Mouse (Mus musculus): Measurements from ENCODE around the gene Sdsl.
"Not testable (repeated sequence)": the region's sequence is repeated elsewhere in the genome, so short reads cannot be mapped to it uniquely, and the experiment has no call there.

The Sdsl gene

DNA sequence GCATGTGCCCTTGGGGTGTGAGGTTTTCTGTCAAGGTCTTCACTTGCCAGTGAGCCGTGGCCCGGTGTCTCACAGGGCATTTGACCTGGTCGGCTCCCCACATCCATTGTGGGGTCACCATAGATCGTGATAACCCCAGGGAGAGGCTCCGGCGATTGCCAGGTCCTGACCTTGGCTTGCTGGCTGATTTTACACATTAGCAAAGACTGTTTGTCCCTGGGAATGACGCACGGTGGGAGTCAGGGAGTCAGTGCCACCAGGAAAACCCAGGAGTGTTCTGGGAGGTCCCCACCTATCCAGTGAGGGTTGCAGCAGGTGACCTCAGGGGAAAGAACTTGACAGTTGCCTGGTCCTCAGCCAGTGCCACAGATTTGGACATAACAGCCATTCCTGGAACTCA is at the start of gene Sdsl:
Gene Sdsl, minus strand, starts transcription at position 41 of the 400 bp plus-strand sequence.
- no peak for DNase-seq (ENCODE audit: low read depth, low spot score)

DNA sequence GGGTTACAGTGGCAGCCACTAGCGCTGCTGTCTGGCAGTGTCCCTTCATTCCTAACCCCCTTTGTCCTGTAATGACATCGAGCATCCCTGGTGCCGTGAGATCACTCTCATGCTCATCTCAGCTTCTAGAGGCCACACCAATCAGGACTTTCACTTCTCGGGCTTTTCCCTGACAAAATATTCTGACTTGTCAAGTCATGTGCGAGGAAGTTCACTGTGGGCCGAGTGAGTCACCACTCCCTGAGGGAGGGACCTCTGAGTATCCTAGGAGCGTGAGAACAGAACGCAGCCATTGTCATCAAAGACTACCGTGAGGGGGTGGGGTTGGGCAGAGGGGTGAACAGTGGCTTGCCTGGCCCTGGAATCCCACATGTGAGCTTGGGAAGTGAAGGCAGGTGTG is 44.9 kb upstream of the Sdsl start:
- DNase-seq (ENCODE audit: low read depth, low spot score) = no peak

DNA sequence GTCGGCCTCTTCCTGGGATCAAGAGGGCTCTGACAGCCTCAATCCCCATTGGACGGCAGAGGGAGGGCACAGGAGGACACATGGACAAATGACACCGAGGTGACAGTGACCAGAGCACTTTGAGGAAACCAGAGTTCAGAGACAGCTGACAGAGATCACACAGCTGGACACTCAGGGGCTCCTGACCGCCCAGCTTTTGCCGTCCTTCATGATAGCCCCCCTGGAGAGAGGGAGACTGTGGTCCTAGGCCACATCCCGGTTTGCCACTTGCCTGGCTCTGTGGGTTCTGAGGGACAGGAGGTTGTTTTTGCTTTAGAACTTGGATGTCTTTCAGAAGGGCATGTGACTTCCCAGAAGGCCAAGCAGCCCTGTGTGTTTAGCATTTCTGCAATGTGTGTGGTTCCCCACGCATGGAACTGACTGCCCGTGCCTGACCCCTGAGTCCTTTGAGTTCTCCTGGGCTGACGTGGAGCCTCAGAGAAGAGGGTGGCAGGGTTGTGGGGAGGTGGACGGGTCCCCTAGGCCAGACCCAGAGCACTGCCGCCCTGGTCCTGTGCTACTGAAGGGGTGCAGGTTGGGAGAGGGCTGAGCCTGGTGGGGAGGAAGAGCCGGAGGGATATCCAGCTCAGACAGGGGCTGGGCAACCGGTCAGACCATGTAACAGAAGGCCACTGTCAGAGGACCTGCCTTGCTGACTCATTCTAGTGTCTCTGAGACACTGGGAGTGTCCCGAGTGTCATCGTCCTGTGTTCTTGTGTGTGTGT is 43.8 kb upstream of the Sdsl start:
- DNase-seq (ENCODE audit: low read depth, low spot score) = no peak

DNA sequence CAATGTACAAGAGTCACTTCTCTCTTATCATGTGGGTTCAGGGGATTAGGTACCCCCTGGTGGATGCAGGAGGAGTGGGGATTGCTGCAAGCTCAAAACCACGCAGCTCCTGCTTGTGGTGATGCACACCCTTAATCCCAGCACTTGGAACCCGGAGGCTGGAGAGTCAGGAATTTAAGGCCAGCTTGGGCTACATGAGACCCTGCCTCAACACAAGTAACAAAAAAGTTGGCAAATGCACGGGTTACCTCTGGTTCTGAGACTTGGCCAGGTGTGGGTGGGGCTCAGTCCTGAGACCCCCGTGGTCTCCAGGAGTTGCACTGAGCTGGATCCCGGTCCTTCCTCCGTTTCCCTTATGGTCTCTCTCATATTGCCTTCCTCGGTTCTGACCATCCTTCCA is 42.8 kb upstream of the Sdsl start:
- DNase-seq (ENCODE audit: low read depth, low spot score) = no peak

DNA sequence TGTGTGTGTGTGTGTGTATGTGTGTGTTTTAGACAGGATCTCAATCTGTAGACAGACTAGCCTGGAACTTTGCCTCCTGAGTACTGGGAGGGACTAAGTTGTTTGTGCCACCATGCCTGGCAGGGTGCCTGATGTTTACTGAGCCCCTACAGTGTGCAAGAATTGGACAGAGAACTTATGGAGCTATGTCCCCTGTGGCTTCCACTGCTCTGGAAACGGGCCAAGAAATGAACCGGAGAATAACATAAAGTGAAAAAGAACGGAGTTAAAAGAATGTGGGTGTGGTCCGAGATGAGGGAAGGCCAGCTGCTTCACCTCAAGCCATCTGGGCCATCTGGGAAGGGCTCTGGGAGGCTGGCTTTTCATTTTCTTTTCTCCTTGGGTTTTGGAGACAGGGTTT is 42.1 kb upstream of the Sdsl start:
- no peak for DNase-seq (ENCODE audit: low read depth, low spot score)

DNA sequence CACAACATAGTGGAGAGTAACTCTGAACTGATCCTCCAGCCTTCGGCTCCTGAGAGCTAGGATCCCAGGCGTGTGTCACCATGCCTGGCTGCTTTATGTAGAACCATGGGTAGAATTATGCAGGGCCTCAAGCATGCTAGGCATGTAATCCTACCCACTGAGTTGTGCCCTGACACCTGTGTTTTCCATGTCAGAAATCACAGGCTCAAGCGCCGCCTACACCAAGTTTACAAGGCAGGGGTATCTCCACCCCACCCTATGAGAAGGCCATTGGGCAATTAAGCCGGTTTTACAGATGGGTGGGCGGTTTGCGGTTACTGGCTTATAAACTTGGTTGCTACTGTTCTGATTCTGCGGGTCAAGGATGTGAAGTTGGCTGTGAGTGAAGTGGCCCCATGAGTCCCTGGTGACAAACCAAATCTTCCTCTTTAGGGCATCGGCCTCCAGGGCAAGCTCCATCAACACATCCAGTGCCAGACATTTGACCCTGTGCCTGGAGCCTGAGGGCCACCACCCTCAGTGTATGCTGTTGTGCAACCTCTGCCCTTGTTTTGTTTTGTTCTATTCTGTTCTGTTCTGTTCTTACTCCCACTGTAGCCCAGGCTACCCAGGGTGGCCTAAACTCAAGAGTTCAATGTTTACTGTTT is 41.5 kb upstream of the Sdsl start:
- DNase-seq (ENCODE audit: low read depth, low spot score) = no peak

DNA sequence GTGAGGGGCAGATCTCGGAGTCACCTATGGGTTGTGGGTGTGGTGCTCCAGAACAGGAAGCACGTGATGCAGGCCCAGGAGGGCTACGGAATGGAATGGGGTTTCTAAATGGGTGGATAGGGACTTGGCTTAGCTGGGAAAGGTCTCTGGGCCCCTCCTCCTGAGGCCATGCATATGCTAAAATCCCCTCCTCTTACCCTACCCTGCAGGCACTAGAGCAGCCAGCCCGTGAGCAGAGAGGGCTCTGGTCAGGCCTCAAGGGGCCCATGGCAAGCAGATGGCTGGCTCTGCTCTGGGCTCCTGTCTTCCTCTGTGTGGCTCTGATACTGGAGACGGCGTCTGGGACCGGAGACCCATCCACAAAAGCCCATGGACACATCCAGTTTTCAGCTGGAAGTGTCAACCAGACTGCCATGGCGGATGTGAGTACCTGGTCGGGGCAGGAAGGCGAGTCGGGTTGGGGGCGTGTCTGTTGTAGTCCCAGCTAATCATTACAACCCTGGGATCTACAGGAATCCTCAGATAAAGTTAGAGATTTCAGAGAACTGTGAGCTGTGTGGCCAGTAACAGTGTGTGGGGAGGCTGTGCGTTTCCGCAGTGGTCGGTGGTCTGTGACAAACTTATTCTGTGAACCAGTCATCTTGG is 40.4 kb upstream of the Sdsl start:
- DNase-seq (ENCODE audit: low read depth, low spot score) = no peak

DNA sequence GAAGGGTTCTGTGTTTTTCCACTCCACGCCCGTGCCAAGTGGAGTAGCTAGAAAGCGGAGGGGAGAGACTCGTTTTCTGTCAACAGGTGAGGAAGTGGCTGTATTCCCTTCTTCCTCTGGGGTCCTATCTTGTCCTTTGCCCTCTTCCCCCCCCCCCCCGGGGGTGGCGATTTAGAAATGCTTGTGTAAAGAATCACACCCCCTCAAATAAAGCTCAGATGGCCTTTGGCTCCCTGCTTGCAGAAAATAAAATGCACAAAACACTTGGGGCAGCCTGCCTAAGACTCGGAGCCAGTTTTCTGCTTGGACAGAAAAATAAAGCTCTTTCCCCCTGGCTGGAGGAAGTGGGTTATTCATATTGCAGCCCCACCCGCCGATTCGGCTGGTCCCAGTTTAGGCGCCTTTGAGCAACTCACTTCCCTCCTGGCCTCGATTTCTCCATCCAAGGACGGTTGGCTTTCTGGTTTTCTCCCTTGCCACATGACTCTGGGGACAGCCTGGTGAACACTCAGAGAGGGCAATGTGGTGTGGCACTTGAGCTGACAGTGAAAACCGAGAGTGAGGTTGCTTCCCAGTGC is 39.1 kb upstream of the Sdsl start:
- DNase-seq (ENCODE audit: low read depth, low spot score) = no peak

DNA sequence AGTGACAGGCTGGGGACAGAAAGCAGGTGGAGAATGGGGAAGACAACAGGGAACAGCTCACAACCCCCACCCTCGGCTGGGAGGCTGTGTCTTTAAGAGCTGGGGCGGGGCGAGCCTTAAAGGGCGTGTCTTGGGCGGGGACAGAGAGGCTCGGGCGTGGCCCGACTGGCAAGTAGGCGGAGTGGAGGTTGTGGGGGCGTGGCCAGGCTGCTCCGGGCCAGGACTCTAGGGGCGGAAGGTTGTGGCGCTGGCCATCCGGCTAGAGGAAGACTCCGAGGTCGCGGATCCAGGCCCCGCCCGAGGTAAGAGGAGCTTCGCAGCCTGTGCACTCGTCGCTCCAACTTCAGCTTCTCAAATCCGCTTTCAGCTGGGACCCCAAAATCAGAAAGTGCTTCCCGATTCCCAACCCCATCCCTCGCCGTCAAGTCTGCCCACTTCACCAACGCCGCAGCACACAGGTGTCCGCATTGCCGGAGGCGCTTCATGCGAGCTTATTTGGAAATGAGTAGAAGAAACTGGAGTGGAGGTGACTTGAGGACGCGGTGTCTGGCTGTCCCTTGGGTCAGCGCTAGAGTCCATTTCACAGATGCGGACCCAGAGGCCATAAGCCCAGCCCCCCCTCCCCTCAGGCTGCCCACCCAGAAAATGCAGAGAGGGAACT is 38.5 kb upstream of the Sdsl start, which contains the start of gene Slc8b1:
Gene Slc8b1, plus strand, starts transcription at position 187 of the 661 bp plus-strand sequence.
- peak; percentile 88 for DNase-seq (ENCODE audit: low read depth, low spot score)

DNA sequence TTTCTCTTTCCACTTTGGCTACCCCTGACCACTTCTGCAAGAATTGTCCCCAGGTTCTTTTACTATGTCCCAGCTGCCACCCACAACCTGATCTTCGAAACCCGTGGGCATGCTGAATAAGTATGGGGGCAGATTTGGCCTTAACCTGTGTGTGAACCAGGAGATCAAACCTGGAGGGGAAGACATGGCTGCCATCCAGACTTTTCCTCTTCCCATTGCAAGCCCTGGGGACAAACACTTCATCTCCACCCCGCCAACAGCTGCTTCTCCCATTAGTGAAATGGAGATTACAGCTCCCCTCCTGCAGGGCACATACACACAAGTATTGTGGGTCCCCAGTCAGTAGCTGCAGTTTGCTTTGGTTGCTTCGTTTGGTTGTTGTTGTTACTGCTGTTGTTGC is 34.7 kb upstream of the Sdsl start:
- DNase-seq (ENCODE audit: low read depth, low spot score) = no peak

DNA sequence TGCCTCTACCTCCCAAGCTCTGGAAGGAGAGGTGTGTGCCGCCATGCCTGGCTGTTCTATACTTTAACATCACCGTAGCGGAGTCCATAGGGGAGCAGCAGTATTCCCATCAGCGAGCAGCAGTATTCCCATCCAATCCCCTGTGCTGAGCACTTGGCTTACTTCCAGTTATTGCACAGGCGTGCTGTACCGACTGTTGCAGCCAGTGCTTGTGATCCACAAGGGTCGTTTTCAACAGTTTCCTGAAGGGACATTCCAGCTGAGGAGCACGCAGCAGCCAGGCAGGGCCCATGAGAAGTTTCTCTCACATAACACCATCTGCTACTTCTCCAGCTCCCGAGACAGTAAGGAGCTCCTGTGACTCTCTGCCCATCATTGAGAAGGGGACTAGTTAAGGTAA is 33.9 kb upstream of the Sdsl start:
- DNase-seq (ENCODE audit: low read depth, low spot score) = no peak

DNA sequence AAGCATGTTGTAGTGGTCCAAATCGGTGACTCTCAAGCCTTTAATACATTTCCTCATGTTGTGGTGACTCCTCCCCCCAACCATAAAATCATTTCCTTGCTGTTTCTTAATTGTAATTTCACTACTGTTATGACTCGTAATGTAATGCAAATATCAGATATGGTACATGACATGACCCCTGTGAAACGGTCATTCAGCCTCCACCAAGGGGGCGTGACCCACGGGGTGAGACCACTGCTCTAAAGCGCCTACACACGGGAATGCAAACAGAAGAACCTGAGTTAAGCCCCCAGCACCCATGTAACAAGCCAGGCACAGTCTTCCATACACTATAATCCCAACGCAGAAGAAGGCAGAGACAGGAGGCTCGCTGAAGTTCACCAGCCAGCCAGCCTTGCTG is 33.2 kb upstream of the Sdsl start:
- DNase-seq (ENCODE audit: low read depth, low spot score) = no peak

DNA sequence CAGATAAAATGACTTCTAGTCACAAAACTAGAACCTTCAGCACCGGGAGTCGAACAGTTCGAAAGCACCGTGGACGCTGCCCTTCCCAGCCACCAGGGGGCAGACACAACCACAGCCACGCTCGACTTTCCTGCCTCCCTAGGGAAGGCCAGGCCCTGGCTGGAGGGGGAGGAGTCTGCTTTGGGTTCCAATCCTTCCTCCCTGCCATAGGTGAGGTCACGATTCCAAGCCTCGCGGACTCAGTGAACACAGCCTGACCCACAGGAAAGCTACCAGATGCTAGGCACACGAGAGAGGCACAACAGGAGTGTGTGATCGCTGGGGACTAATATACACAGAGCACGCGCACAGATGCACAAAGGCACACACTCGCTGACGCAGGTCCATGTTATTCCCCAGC is 32.8 kb upstream of the Sdsl start:
- DNase-seq (ENCODE audit: low read depth, low spot score) = peak; percentile 76

DNA sequence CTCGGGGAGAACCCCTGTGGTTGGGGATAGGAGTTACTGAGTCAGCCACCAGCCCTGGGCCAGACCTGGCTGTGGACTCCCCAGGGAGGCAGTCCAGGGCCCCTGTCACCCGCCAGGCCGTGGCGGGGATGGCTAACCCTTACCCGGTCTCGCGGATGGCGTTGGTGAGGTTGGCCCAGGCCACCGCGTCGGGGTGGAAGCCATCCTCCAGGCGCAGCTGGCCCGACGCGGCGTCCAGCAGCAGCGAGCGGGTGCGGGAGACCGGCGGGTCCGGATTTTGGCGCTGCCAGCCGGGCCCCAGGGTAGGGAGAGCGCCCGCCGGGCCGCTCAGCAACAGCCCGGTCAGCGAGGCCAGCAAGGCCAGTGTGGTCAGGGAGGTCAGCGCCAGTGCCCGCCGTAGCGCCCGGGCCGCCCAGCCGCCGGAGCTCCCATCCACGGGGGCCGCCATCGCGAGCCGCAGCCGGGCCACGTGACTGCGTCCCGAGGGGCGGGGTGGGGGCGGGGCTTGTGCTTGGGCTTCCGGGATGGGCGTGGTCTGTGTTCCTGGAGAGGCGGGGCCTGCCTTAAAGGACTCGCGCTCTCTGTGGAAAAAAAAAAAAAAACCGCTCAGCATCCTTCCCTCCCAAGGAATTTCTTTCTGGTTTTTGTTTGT is 30.7 kb upstream of the Sdsl start, which contains the start of gene Plbd2:
Gene Plbd2, minus strand, starts transcription at position 482 of the 652 bp plus-strand sequence.
- DNase-seq (ENCODE audit: low read depth, low spot score) = peak; percentile 83

DNA sequence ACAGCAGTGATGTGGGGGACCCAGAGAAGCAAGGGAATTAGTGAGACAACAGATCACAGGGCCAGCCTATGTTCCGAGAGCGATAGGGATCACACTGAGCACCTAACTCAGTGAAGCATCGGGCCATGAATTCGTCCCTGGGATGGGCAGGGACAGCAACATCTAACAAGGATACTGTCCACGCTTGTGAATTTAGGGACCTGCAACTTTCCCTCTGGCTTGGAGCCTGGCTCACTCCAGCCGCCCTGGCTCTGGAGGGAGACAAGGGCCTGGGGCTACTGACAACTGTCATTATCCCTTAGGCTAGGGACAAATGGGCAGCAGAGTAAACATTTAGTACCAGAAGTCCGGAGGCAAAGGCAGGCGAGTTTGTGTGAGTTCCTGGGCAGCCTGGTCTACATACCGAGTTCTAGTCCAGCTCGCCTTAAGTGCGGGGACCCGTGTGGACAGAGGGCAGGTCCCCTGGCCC is 30.1 kb upstream of the Sdsl start:
- DNase-seq (ENCODE audit: low read depth, low spot score) = no peak

DNA sequence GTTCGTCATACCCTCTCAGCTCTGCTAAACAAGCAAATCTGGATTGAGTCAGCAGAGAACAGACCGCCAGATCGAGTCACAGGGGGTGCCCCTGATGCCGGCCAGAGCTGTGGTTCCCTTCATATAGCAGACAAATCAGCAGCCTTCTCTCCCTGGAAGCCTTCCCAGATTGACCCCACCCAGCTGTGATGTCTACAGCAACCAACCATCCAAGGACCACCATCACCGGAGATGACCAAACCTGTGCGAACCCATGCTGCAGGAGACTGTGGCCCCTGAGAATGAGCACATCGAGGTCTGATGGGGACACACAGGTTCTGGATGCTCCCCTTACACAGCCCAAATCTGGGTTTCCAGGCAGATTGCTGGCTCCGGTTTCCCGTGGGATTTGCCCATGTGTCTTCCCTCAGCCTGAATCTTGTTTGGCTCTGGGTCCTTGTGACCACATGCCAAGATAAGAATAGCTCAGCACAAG is 29.6 kb upstream of the Sdsl start:
- no peak for DNase-seq (ENCODE audit: low read depth, low spot score)

DNA sequence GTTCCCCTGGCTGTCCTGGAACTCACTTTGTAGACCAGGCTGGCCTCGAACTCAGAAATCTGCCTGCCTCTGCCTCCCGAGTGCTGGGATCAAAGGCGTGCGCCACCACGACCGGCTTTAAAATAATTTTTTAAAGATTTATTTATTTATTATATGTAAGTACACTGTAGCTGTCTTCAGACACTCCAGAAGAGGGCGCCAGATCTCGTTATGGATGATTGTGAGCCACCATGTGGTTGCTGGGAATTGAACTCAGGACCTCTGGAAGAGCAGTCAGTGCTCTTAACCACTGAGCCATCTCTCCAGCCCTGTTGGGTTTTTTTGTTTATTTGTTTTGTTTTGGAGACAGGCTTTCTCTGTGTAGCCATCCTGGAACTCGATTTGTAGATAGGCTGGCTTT is 28.0 kb upstream of the Sdsl start:
- not testable (repeated sequence) for DNase-seq (ENCODE audit: low read depth, low spot score)

DNA sequence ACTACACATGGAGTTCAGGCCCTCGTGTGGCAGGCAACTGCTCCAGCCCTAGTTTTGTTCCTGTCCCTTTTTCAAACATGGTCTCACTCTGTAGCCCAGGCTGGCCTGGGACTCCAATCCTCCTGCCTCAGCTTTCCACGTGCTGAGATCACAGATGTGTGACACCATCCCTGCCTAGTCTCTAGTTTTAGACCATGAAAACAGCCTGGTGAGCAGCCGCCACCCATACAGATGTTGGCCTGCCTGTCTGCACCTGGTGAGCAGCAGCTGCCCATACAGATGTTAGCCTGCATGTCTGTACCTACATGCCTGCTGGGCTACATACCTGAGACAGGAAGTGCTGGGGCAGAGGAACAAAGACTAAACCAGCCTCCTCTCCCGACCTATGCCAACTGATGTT is 26.6 kb upstream of the Sdsl start:
- no peak for DNase-seq (ENCODE audit: low read depth, low spot score)

DNA sequence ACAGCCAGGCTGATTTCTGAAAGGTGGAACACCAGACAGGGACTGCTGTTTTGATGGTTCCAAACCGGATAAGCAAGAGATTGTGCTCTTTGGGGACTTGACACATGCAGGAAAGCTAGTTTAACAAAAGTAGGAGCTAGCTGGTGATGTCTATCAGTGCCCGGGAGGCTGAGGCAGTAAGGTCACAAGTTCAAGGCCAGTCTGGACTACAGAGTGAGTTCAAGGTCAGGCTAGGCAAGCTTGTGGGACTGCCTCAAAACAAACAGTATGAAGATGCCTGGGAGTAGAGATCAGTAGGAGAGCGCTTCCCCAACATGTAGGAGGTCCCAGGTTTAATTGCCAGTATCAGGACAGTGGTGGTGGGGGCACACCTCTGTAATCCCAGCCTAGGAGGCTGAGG is 24.5 kb upstream of the Sdsl start:
- DNase-seq (ENCODE audit: low read depth, low spot score) = no peak

DNA sequence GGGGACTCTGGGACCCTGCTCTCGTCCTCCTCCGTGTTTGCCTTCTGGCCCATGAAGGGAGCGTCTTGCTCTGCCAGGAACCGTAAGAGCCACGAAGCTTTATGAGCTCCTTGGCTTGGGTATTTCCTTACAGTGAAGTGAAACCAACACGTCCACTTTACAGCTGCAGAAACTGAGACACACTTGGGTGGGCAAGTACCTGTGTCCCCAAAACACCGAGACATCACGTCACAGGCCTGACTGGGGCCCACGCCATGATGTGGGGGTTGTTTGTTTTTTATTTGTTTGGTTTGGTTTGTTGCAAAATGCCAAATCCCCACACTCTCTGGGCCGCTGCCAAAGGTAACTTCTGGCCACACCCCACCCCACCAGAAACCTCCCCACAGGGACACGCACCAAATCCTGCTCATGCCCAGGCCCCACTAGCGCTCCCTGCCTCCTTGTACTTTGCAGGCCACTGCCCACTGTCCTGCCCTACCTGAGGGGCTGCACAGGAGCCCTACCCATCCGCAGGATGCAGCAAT is 23.2 kb upstream of the Sdsl start:
- no peak for DNase-seq (ENCODE audit: low read depth, low spot score)
